Mouse (Mus musculus) kidney, embryonic 14.5 days (tissue): Measurements from ENCODE around the gene Lrrc66. TPM values are rescaled to one million over a fixed set of nuclear protein-coding genes. Genes with fewer than 3 reads are reported as not detected.

Source experiments
- ATAC-seq: fragments of 200-750 bp; cut with Nextera tagmentation; 2 replicates; pipeline ENCODE4 v1.8.0; 2017; ENCODE audit warnings: moderate number of reproducible peaks, mild to moderate bottlenecking, moderate TSS enrichment, moderate library complexity; ENCODE audit not compliant: low FRiP score, low TSS enrichment
- H3K27ac ChIP-seq: fragments of 300-500 bp; sonication (generic); 2 replicates; pipeline ENCODE4 v1.5.1; 2014; ENCODE audit warnings: low read depth, mild to moderate bottlenecking, low read length, moderate library complexity, mixed read lengths
- H3K27me3 ChIP-seq: fragments of 300-500 bp; sonication (generic); 2 replicates; pipeline ENCODE4 v1.6.1; 2014; ENCODE audit warnings: mild to moderate bottlenecking, low read length; ENCODE audit not compliant: control insufficient read depth, insufficient read depth
- H3K36me3 ChIP-seq: fragments of 300-500 bp; sonication (generic); 2 replicates; pipeline ENCODE4 v1.6.1; 2014; ENCODE audit warnings: low read length, mixed read lengths; ENCODE audit not compliant: control insufficient read depth, insufficient read depth
- H3K4me1 ChIP-seq: fragments of 300-500 bp; sonication (generic); 2 replicates; pipeline ENCODE4 v1.6.1; 2014; ENCODE audit warnings: low read length, mixed read lengths; ENCODE audit not compliant: control insufficient read depth, insufficient read depth
- H3K4me2 ChIP-seq: fragments of 300-500 bp; sonication (generic); replicated peaks from 2 replicates; pipeline ENCODE4 v1.6.1; 2014; ENCODE audit warnings: low read depth, mild to moderate bottlenecking, low read length
- H3K4me3 ChIP-seq: fragments of 300-500 bp; sonication (generic); 2 replicates; pipeline ENCODE4 v1.5.1; 2014; ENCODE audit warnings: mild to moderate bottlenecking, low read length
- H3K9ac ChIP-seq: fragments of 300-500 bp; sonication (generic); 2 replicates; pipeline ENCODE4 v1.6.1; 2014; ENCODE audit warnings: low read depth, mild to moderate bottlenecking, low read length, moderate library complexity
- H3K9me3 ChIP-seq: fragments of 300-500 bp; sonication (generic); 2 replicates; pipeline ENCODE4 v1.6.1; 2016; ENCODE audit warnings: low read length; ENCODE audit not compliant: control insufficient read depth
- WGBS: fragments of 180-500 bp; shearing (Covaris S2); extraction: QIAGEN DNeasy Blood & Tissue Kit; methylation state at CpG from one replicate; pipeline ENCODE4 v1.1.7; 2014; 5-methylcytosine and 5-hydroxymethylcytosine counted together
- polyA plus RNA-seq: library from polyadenylated mRNA; unstranded; fragments of >200 nt; fragmentation: Nextera tagmentation; extraction: Ambion mirVana; gene quantifications from 2 replicates; pipeline ENCODE4 v1.2.1, GENCODE M21; 2014

Lrrc66 gene
- polyA plus RNA-seq, 1 experiment from 2014 or later = not detected

GRCm38 (mm10) chr5:73574616-73575015 is 57.7 kb downstream of the Lrrc66 start:
- Histone ChIP-seq H3K4me3 (no peak overlapping the region), H3K36me3 (no peaks in the 10 kb centered on the region), H3K9ac (no peak overlapping the region), H3K4me2 (no peak overlapping the region), H3K9me3 (no peaks in the 10 kb centered on the region), H3K27me3 (no peaks in the 10 kb centered on the region), H3K27ac (no peak overlapping the region), H3K4me1 (no peaks in the 10 kb centered on the region)
- no peak for ATAC-seq
- WGBS = 88% methylated on average over 4 of the region's 4 CpGs

GRCm38 (mm10) chr5:73573789-73574188 is 58.5 kb downstream of the Lrrc66 start:
- no peak for ATAC-seq
- H3K4me2 ChIP-seq = no peak overlapping the region

GRCm38 (mm10) chr5:73572846-73573245 is 59.5 kb downstream of the Lrrc66 start:
- H3K9me3 ChIP-seq = no peaks in the 10 kb centered on the region
- WGBS = 86% methylated on average over 2 of the region's 2 CpGs
- H3K4me2 ChIP-seq = no peak overlapping the region
- no peak overlapping the region for H3K9ac ChIP-seq
- no peaks in the 10 kb centered on the region for H3K4me1 ChIP-seq
- H3K27me3 ChIP-seq = no peaks in the 10 kb centered on the region
- no peak overlapping the region for H3K27ac ChIP-seq
- ATAC-seq = no peak
- no peaks in the 10 kb centered on the region for H3K36me3 ChIP-seq
- no peak overlapping the region for H3K4me3 ChIP-seq

More at GRCm38 (mm10) chr5:73573789-73574188, 58.5 kb downstream of the Lrrc66 start:
- no peak overlapping the region for H3K4me3 ChIP-seq
- 69% methylated on average over 7 of the region's 7 CpGs for WGBS
- H3K9ac ChIP-seq = no peak overlapping the region
- H3K4me1 ChIP-seq = no peaks in the 10 kb centered on the region
- H3K27me3 ChIP-seq = no peaks in the 10 kb centered on the region
- no peaks in the 10 kb centered on the region for H3K36me3 ChIP-seq
- no peaks in the 10 kb centered on the region for H3K9me3 ChIP-seq
- no peak overlapping the region for H3K27ac ChIP-seq

GRCm38 (mm10) chr5:73571395-73572156 is 60.8 kb downstream of the Lrrc66 start:
- no peak for ATAC-seq
- Histone ChIP-seq H3K4me3 (no peak overlapping the region), H3K4me1 (no peaks in the 10 kb centered on the region), H3K4me2 (no peak overlapping the region), H3K27me3 (no peaks in the 10 kb centered on the region), H3K9me3 (no peaks in the 10 kb centered on the region), H3K36me3 (no peaks in the 10 kb centered on the region), H3K9ac (no peak overlapping the region), H3K27ac (no peak overlapping the region)
- WGBS = 91% methylated on average over 6 of the region's 6 CpGs

GRCm38 (mm10) chr5:73569181-73569580 is 63.1 kb downstream of the Lrrc66 start:
- Histone ChIP-seq H3K36me3 (no peaks in the 10 kb centered on the region), H3K4me2 (no peak overlapping the region), H3K27ac (no peak overlapping the region), H3K27me3 (no peaks in the 10 kb centered on the region), H3K9me3 (no peaks in the 10 kb centered on the region), H3K4me1 (no peaks in the 10 kb centered on the region), H3K9ac (no peak overlapping the region), H3K4me3 (no peak overlapping the region)
- WGBS = 84% methylated on average over 5 of the region's 5 CpGs
- ATAC-seq = no peak

- H3K4me2 ChIP-seq = no peak overlapping the region
- H3K27me3 ChIP-seq = no peaks in the 10 kb centered on the region
- H3K27ac ChIP-seq = no peak overlapping the region
- no peaks in the 10 kb centered on the region for H3K4me1 ChIP-seq
- H3K36me3 ChIP-seq = no peaks in the 10 kb centered on the region
- no peak overlapping the region for H3K4me3 ChIP-seq
- ATAC-seq = no peak
- H3K9ac ChIP-seq = no peak overlapping the region
- 83% methylated on average over 4 of the region's 4 CpGs for WGBS
- no peaks in the 10 kb centered on the region for H3K9me3 ChIP-seq
Measured at GRCm38 (mm10) chr5:73566892-73567291, 65.4 kb downstream of the Lrrc66 start.

GRCm38 (mm10) chr5:73566119-73566518 is 66.2 kb downstream of the Lrrc66 start:
- Histone ChIP-seq H3K27me3 (no peaks in the 10 kb centered on the region), H3K9me3 (no peaks in the 10 kb centered on the region), H3K4me2 (no peak overlapping the region), H3K9ac (no peak overlapping the region), H3K27ac (no peak overlapping the region), H3K4me1 (no peaks in the 10 kb centered on the region), H3K36me3 (no peaks in the 10 kb centered on the region), H3K4me3 (no peak overlapping the region)
- 84% methylated on average over 5 of the region's 5 CpGs for WGBS
- no peak for ATAC-seq

- Histone ChIP-seq H3K36me3 (no peaks in the 10 kb centered on the region; the same call in 1 of the 2 replicates), H3K9me3 (no peaks in the 10 kb centered on the region), H3K4me1 (no peaks in the 10 kb centered on the region), H3K4me3 (no peak overlapping the region), H3K9ac (no peak overlapping the region), H3K4me2 (no peak overlapping the region), H3K27ac (no peak overlapping the region), H3K27me3 (no peaks in the 10 kb centered on the region)
- 93% methylated on average over 6 of the region's 6 CpGs for WGBS
- no peak for ATAC-seq
Measured at GRCm38 (mm10) chr5:73564038-73564437, 68.3 kb downstream of the Lrrc66 start.

GRCm38 (mm10) chr5:73558756-73559155 is 73.6 kb downstream of the Lrrc66 start:
- Histone ChIP-seq H3K27me3 (no peaks in the 10 kb centered on the region), H3K27ac (no peak overlapping the region), H3K4me2 (no peak overlapping the region), H3K4me1 (no peaks in the 10 kb centered on the region), H3K36me3 (peaks cover 15% of the 10 kb centered on the region), H3K9ac (no peak overlapping the region), H3K9me3 (no peaks in the 10 kb centered on the region), H3K4me3 (no peak overlapping the region)
- WGBS = 90% methylated on average over 6 of the region's 6 CpGs
- ATAC-seq = no peak
